Mouse (Mus musculus): ENCODE results near the gene Helz. TPM values are rescaled to one million over a fixed set of nuclear protein-coding genes. Genes with fewer than 3 reads are reported as not detected.

The Helz gene
- polyA plus RNA-seq, 1 experiment from 2014 or later = 22.0 TPM

DNA sequence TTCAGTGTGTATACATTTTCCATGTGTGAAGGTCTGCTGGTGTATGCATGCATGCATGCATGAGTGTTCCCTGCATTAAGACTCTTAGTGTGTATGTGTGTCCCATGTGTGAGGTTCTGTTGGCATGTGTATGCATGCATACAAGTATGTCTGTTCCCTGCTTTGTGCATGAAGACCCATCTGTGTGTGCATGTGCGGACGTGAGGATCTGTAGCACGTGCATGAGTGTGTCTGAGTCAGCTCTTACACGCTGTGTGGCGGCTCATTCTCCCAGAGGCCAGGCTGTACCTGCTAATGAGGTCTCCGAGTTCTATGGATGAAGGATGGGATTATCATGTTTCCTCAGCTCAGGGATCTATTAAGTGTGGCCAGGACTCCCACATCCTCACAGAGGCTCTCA lies 157.3 kb downstream of the Helz start:
- WGBS = 60% methylated on average over 6 of the region's 6 CpGs
- ATAC-seq (ENCODE audit: low read depth) (no peak), DNase-seq (ENCODE audit: low spot score) (no peak)
- Histone ChIP-seq H3K27ac (replicated peaks; ENCODE audit: low read depth, low read length) (no peak overlapping the region), H3K4me1 (ENCODE audit: control insufficient read depth, insufficient read depth, low read length) (peaks cover 5% of the 10 kb centered on the region), H3K9ac (ENCODE audit: low read depth, low read length) (no peak overlapping the region), H3K9me3 (ENCODE audit: control insufficient read depth, low read length) (no peaks in the 10 kb centered on the region), H3K4me2 (ENCODE audit: low read depth, low read length) (no peak overlapping the region), H3K27me3 (replicated peaks; ENCODE audit: control insufficient read depth, insufficient read depth, low read length) (no peaks in the 10 kb centered on the region), H3K4me3 (ENCODE audit: low read depth, low read length) (no peak overlapping the region), H3K36me3 (ENCODE audit: control insufficient read depth, insufficient read depth, low read length) (no peaks in the 10 kb centered on the region)

DNA sequence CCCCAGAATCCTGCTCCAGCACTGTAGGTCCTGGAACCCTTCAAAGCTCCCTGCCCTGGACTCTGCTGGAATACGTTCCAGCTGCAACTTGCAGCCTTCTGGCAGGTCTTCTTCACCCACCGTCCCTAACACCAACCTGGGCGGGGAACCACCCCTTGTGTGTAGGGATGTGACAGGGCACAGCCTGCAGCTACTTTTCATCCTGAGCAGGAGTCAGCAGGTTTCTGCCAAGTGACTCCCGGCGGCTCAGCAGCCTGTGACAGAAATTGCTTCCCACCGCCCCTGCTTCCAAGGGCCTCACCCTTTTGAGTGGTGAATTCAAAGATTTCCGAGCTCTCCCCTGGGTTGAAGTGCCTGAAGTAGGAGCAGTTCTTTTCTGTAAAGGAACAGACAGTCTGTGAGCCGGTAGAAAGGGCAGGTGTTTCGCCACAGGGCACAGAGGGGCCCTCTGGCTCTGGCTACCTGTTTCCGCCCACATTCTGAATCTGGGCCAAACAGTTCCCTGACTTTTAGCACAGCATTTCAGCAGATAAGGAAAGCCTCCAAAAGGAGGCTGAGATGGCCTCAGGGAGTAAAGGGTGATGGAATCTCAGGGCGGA lies 157.8 kb downstream of the Helz start:
- H3K9ac ChIP-seq (ENCODE audit: low read depth, low read length) = no peak overlapping the region
- H3K27me3 ChIP-seq (replicated peaks; ENCODE audit: control insufficient read depth, insufficient read depth, low read length) = no peaks in the 10 kb centered on the region
- no peak overlapping the region for H3K27ac ChIP-seq (replicated peaks; ENCODE audit: low read depth, low read length)
- H3K4me1 ChIP-seq (ENCODE audit: control insufficient read depth, insufficient read depth, low read length) = peaks cover 5% of the 10 kb centered on the region
- 53% methylated on average over 11 of the region's 11 CpGs for WGBS
- no peak for DNase-seq (ENCODE audit: low spot score)
- no peak overlapping the region for H3K4me3 ChIP-seq (ENCODE audit: low read depth, low read length)
- no peaks in the 10 kb centered on the region for H3K36me3 ChIP-seq (ENCODE audit: control insufficient read depth, insufficient read depth, low read length)
- H3K9me3 ChIP-seq (ENCODE audit: control insufficient read depth, low read length) = no peaks in the 10 kb centered on the region
- H3K4me2 ChIP-seq (ENCODE audit: low read depth, low read length) = no peak overlapping the region
- ATAC-seq (ENCODE audit: low read depth) = no peak

DNA sequence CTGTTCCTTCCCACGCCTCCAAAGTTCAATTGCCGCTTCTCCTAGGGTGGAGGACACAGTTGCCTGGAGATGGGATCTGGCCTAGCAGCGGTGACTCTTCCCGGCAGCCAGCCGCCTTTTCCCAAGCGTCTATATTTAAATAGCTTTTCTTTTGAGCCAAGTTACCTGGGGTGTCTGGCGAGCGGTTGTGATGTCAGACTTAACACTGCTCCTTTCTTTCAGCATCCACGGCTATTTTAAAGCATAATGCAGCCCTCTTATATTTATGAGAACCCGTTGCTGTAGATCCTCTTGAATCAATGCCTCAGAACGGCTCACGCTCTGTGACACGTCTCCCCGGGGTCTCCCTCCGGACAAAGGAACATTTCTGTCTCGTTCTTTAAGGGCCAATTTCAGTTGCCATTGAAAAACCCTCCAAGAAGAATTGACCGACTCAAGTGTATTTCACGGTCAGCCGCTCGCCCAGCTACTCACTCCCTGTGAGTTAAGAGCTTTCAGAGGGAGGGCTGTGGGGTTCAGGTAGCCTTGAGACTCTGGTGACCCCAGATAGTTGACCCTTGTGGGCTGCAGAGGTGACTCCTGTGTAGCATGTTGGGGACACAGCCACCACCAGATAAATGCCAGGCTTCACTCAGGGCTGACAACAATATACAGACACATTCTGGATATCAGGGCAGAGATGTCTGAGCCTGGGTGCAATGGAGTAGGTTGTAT lies 160.3 kb downstream of the Helz start:
- Histone ChIP-seq H3K4me3 (ENCODE audit: low read depth, low read length) (no peak overlapping the region), H3K27ac (replicated peaks; ENCODE audit: low read depth, low read length) (no peak overlapping the region), H3K4me2 (ENCODE audit: low read depth, low read length) (no peak overlapping the region), H3K36me3 (ENCODE audit: control insufficient read depth, insufficient read depth, low read length) (no peaks in the 10 kb centered on the region), H3K27me3 (replicated peaks; ENCODE audit: control insufficient read depth, insufficient read depth, low read length) (no peaks in the 10 kb centered on the region), H3K4me1 (ENCODE audit: control insufficient read depth, insufficient read depth, low read length) (peaks cover 5% of the 10 kb centered on the region), H3K9ac (ENCODE audit: low read depth, low read length) (no peak overlapping the region), H3K9me3 (ENCODE audit: control insufficient read depth, low read length) (no peaks in the 10 kb centered on the region)
- 62% methylated on average over 20 of the region's 20 CpGs for WGBS
- DNase-seq (ENCODE audit: low spot score) = no peak
- ATAC-seq (ENCODE audit: low read depth) = no peak

- Histone ChIP-seq H3K27ac (replicated peaks; ENCODE audit: low read depth, low read length) (no peak overlapping the region), H3K4me3 (ENCODE audit: low read depth, low read length) (no peak overlapping the region), H3K9ac (ENCODE audit: low read depth, low read length) (no peak overlapping the region), H3K27me3 (replicated peaks; ENCODE audit: control insufficient read depth, insufficient read depth, low read length) (no peaks in the 10 kb centered on the region), H3K9me3 (ENCODE audit: control insufficient read depth, low read length) (no peaks in the 10 kb centered on the region), H3K4me1 (ENCODE audit: control insufficient read depth, insufficient read depth, low read length) (peaks cover 4% of the 10 kb centered on the region), H3K36me3 (ENCODE audit: control insufficient read depth, insufficient read depth, low read length) (no peaks in the 10 kb centered on the region), H3K4me2 (ENCODE audit: low read depth, low read length) (no peak overlapping the region)
- 0 out of 2 replicates have a peak, but pooled peaks have one; percentile 10 for ATAC-seq (ENCODE audit: low read depth)
- no peak for DNase-seq (ENCODE audit: low spot score)
- 45% methylated on average over 3 of the region's 3 CpGs for WGBS
These were observed 162.6 kb downstream of the Helz start for GRCm38 (mm10) chr11:107710379-107710778.

DNA sequence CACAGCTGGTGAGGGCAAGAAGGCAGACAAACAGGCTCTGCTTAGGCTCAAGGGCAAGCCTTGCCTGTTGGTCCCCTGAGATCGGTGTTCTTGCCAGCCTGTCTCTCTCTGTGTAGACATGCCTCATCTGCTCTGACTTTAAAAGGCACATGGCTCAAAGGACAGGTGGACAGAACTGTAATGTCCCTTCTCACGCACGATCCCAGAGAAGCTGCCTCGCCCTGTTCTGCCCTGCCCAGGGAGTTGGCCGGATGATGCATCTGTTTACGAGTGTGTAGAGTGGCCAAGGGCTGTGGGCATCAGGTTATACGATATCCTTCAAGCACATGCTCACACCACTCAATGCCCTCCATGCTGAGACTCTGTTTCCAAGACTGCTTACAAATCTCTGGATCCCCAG lies 166.6 kb downstream of the Helz start:
- Histone ChIP-seq H3K9me3 (ENCODE audit: control insufficient read depth, low read length) (peaks cover 5% of the 10 kb centered on the region; the same call in 1 of the 2 replicates), H3K4me3 (ENCODE audit: low read depth, low read length) (no peak overlapping the region), H3K4me1 (ENCODE audit: control insufficient read depth, insufficient read depth, low read length) (no peaks in the 10 kb centered on the region; the same call in 1 of the 2 replicates), H3K27me3 (replicated peaks; ENCODE audit: control insufficient read depth, insufficient read depth, low read length) (no peaks in the 10 kb centered on the region), H3K9ac (ENCODE audit: low read depth, low read length) (no peak overlapping the region), H3K4me2 (ENCODE audit: low read depth, low read length) (no peak overlapping the region), H3K36me3 (ENCODE audit: control insufficient read depth, insufficient read depth, low read length) (no peaks in the 10 kb centered on the region), H3K27ac (replicated peaks; ENCODE audit: low read depth, low read length) (no peak overlapping the region)
- DNase-seq (ENCODE audit: low spot score) (no peak), ATAC-seq (ENCODE audit: low read depth) (peak; percentile 58; the same call in 1 of the 2 replicates)
- 79% methylated on average over 7 of the region's 7 CpGs for WGBS

DNA sequence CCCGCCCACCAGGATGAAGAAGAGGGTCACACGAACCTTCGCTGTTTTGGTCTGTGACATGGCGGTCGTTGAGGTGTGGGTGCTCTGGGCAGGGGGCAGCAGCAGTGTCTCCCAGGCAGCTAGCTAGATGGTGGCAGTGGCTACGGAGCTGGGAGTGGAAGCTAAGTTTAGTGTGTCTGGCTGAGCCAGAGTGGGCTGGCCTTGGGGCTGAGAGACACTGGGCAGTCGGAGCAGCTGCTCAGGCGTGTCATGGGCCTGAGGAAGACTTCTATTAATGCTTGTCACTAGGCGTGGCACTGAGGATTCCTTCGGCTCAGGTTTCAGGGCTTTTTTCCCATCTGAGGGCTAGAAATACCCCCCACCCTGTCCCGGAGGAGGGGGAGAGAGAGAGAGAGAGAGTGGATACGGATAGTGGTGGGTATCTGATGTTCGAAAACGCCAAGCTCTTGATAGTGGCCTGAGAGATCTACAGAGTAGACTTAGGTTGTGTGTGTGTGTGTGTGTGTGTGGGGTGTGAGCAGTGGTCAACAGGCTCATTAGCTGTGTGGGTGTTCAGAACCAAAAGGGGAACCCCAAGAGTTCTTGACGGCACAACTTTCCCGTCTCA lies 168.7 kb downstream of the Helz start, which contains the start of gene Cacng1:
Gene Cacng1 (minus strand): TSS at position 191 of the 607 bp plus-strand sequence.
- H3K9ac ChIP-seq (ENCODE audit: low read depth, low read length) = no peak within 1 kb of the TSS
- H3K4me2 ChIP-seq (ENCODE audit: low read depth, low read length) = no peak within 1 kb of the TSS
- no peak within 1 kb of the TSS for H3K27ac ChIP-seq (replicated peaks; ENCODE audit: low read depth, low read length)
- 76% methylated on average over 16 of the region's 16 CpGs for WGBS
- H3K4me3 ChIP-seq (ENCODE audit: low read depth, low read length) = no peak within 1 kb of the TSS
- peaks cover 5% of the 10 kb centered on the region; the same call in 1 of the 2 replicates for H3K9me3 ChIP-seq (ENCODE audit: control insufficient read depth, low read length)
- DNase-seq (ENCODE audit: low spot score) (peak; percentile 68), ATAC-seq (ENCODE audit: low read depth) (peak; percentile 78)
- no peaks in the 10 kb centered on the region for H3K4me1 ChIP-seq (ENCODE audit: control insufficient read depth, insufficient read depth, low read length)
- H3K27me3 ChIP-seq (replicated peaks; ENCODE audit: control insufficient read depth, insufficient read depth, low read length) = no peaks in the 10 kb centered on the region
- H3K36me3 ChIP-seq (ENCODE audit: control insufficient read depth, insufficient read depth, low read length) = no peaks in the 10 kb centered on the region

DNA sequence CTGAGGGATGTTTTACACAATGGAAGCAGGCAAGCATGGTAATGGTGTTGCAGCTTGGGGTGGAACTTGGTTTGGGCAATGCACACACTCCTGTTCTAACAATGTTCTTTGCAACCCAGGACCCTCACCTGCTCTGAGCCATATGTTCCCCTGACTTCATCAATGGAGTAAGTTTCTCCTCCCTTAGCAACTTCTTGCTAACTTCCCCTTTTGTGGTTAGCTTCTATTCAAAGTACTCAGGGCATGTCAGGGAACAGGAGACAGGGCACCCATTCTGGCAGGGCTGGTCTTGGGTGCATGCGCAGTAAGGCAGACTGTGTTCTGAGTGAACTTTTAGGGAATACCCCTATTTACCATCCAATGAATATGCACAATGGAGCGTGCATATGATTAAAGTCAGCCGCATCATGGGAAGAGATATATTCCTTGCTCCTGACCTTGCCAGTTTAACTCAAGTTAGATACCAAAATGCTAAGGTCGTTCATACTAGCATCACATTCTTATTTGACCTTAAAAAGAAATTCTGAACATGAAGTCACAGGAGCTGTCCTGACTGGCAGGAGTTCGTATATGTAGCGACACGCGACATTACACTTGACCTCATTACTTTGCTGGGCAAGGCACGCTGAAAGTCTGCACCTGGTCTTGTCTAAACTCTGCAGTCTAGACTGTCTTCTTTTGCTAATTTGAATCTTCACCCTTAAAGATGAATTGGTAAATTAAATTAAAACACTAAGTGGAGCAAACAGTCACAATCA lies 172.7 kb downstream of the Helz start:
- Histone ChIP-seq H3K27me3 (replicated peaks; ENCODE audit: control insufficient read depth, insufficient read depth, low read length) (no peaks in the 10 kb centered on the region), H3K36me3 (ENCODE audit: control insufficient read depth, insufficient read depth, low read length) (no peaks in the 10 kb centered on the region), H3K27ac (replicated peaks; ENCODE audit: low read depth, low read length) (no peak overlapping the region), H3K4me1 (ENCODE audit: control insufficient read depth, insufficient read depth, low read length) (no peaks in the 10 kb centered on the region), H3K9ac (ENCODE audit: low read depth, low read length) (no peak overlapping the region), H3K4me2 (ENCODE audit: low read depth, low read length) (no peak overlapping the region), H3K4me3 (ENCODE audit: low read depth, low read length) (no peak overlapping the region), H3K9me3 (ENCODE audit: control insufficient read depth, low read length) (peaks cover 5% of the 10 kb centered on the region; the same call in 1 of the 2 replicates)
- no peak for ATAC-seq (ENCODE audit: low read depth)
- WGBS = 85% methylated on average over 9 of the region's 9 CpGs
- DNase-seq (ENCODE audit: low spot score) = no peak

DNA sequence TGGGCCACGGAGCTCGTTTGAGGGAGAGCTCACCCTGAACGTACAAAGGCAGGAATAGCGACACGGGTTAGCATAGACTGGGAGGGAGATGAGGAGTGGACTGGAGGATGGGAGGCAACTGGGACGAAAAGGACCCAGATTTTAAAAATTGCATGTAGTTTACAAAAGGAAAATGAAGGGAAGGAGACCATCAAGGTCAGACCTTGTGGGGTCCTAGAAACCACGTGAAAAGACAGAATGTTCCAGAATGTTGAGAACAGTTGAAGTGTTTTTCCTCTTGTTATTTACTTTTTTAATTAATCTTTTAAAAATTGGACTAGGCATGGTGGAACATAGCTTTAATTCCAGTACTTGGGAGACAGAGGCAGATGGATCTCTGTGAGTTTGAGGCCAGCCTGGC lies 173.3 kb downstream of the Helz start:
- peaks cover 5% of the 10 kb centered on the region; the same call in 1 of the 2 replicates for H3K9me3 ChIP-seq (ENCODE audit: control insufficient read depth, low read length)
- no peak overlapping the region for H3K9ac ChIP-seq (ENCODE audit: low read depth, low read length)
- no peaks in the 10 kb centered on the region for H3K36me3 ChIP-seq (ENCODE audit: control insufficient read depth, insufficient read depth, low read length)
- no peak overlapping the region for H3K4me3 ChIP-seq (ENCODE audit: low read depth, low read length)
- WGBS = 74% methylated on average over 7 of the region's 7 CpGs
- ATAC-seq (ENCODE audit: low read depth) (no peak), DNase-seq (ENCODE audit: low spot score) (no peak)
- H3K4me1 ChIP-seq (ENCODE audit: control insufficient read depth, insufficient read depth, low read length) = no peaks in the 10 kb centered on the region
- no peak overlapping the region for H3K27ac ChIP-seq (replicated peaks; ENCODE audit: low read depth, low read length)
- H3K4me2 ChIP-seq (ENCODE audit: low read depth, low read length) = no peak overlapping the region
- no peaks in the 10 kb centered on the region for H3K27me3 ChIP-seq (replicated peaks; ENCODE audit: control insufficient read depth, insufficient read depth, low read length)

Data from embryonic facial prominence, embryonic 14.5 days (tissue).